Mouse (Mus musculus): ENCODE measurements around the gene Pank3.

- TF ChIP-seq POLR2A (IDR thresholded peaks at IDR 0.05; ENCODE audit: insufficient read depth, low read depth, low read length) (no peak), CTCF (IDR thresholded peaks at IDR 0.05; ENCODE audit: insufficient read depth, low read depth, low read length) (no peak)
These were observed 62.9 kb downstream of the Pank3 start for GRCm38 (mm10) chr11:35832139-35832538.
